Mouse (Mus musculus) neural tube, embryonic 14.5 days (tissue): ENCODE results near the gene Casp8ap2. TPM values are rescaled to one million over a fixed set of nuclear protein-coding genes. Genes with fewer than 3 reads are reported as not detected.

Experiments
- ATAC-seq: fragments of 200-750 bp; cut with Nextera tagmentation; 2 replicates; pipeline ENCODE4 v1.8.0; 2017; ENCODE audit warnings: low read depth, mild to moderate bottlenecking, moderate TSS enrichment, moderate library complexity
- H3K27ac ChIP-seq: fragments of 300-500 bp; sonication (generic); 2 replicates; pipeline ENCODE4 v1.5.1; 2014; ENCODE audit warnings: low read depth, mild to moderate bottlenecking, control low read depth, low read length, moderate library complexity, mixed read lengths
- H3K27me3 ChIP-seq: fragments of 300-500 bp; sonication (generic); 2 replicates; pipeline ENCODE4 v1.6.1; 2014; ENCODE audit warnings: low read length; ENCODE audit not compliant: control insufficient read depth, insufficient read depth
- H3K36me3 ChIP-seq: fragments of 300-500 bp; sonication (generic); 2 replicates; pipeline ENCODE4 v1.6.1; 2014; ENCODE audit warnings: low read length, mixed read lengths; ENCODE audit not compliant: control insufficient read depth, insufficient read depth
- H3K4me1 ChIP-seq: fragments of 300-500 bp; sonication (generic); 2 replicates; pipeline ENCODE4 v1.6.1; 2014; ENCODE audit warnings: low read length; ENCODE audit not compliant: control insufficient read depth, insufficient read depth
- H3K4me2 ChIP-seq: fragments of 300-500 bp; sonication (generic); 2 replicates; pipeline ENCODE4 v1.6.1; 2014; ENCODE audit warnings: mild to moderate bottlenecking, low read depth, low read length, control low read depth
- H3K4me3 ChIP-seq: fragments of 300-500 bp; sonication (generic); 2 replicates; pipeline ENCODE4 v1.5.1; 2014; ENCODE audit warnings: low read depth, low read length, control low read depth, mixed read lengths
- H3K9ac ChIP-seq: fragments of 300-500 bp; sonication (generic); replicated peaks from 2 replicates; pipeline ENCODE4 v1.6.1; 2014; ENCODE audit warnings: low read depth, mild to moderate bottlenecking, control low read depth, low read length, mixed read lengths
- H3K9me3 ChIP-seq: fragments of 300-500 bp; sonication (generic); 2 replicates; pipeline ENCODE4 v1.6.1; 2016; ENCODE audit warnings: low read length; ENCODE audit not compliant: control insufficient read depth
- WGBS: fragments of 180-500 bp; shearing (Covaris S2); extraction: QIAGEN DNeasy Blood & Tissue Kit; methylation state at CpG from one replicate; pipeline ENCODE4 v1.1.7; 2014; 5-methylcytosine and 5-hydroxymethylcytosine counted together
- polyA plus RNA-seq: library from polyadenylated mRNA; unstranded; fragments of >200 nt; fragmentation: Nextera tagmentation; extraction: Ambion mirVana; gene quantifications from 2 replicates; pipeline ENCODE4 v1.2.1, GENCODE M21; 2014

Casp8ap2 gene
- polyA plus RNA-seq, 1 experiment from 2014 or later: 39.2 TPM

- no peak for ATAC-seq
- no peak overlapping the region for H3K4me3 ChIP-seq
- WGBS: 86% methylated on average over 5 of the region's 5 CpGs
- H3K27ac ChIP-seq: no peak overlapping the region
- H3K9me3 ChIP-seq: no peaks in the 10 kb centered on the region
- H3K4me1 ChIP-seq: no peaks in the 10 kb centered on the region
- H3K36me3 ChIP-seq: peaks cover 20% of the 10 kb centered on the region
- H3K27me3 ChIP-seq: no peaks in the 10 kb centered on the region
- no peak overlapping the region for H3K9ac ChIP-seq
- H3K4me2 ChIP-seq: no peak overlapping the region
These were observed 36.4 kb downstream of the Casp8ap2 start for GRCm38 (mm10) chr4:32651669-32652068.

- peak; percentile 36; the same call in 1 of the 2 replicates for ATAC-seq
- H3K4me3 ChIP-seq: peak overlapping the region; percentile 95
- peak overlapping the region; percentile 79 for H3K27ac ChIP-seq
- peaks cover 7% of the 10 kb centered on the region for H3K4me1 ChIP-seq
- H3K9ac ChIP-seq: peak overlapping the region; percentile 66
- WGBS: 53% methylated on average over 11 of the region's 11 CpGs
- H3K36me3 ChIP-seq: peaks cover 7% of the 10 kb centered on the region; the same call in 1 of the 2 replicates
- H3K9me3 ChIP-seq: no peaks in the 10 kb centered on the region
- peak overlapping the region; percentile 75 for H3K4me2 ChIP-seq
- no peaks in the 10 kb centered on the region for H3K27me3 ChIP-seq
These were observed 41.1 kb downstream of the Casp8ap2 start for GRCm38 (mm10) chr4:32656146-32656904.

- peak within 1 kb of the TSS; percentile 79 for H3K27ac ChIP-seq
- H3K9me3 ChIP-seq: no peaks in the 10 kb centered on the region
- peak within 1 kb of the TSS; percentile 75 for H3K4me2 ChIP-seq
- ATAC-seq: peak; percentile 97
- peaks cover 7% of the 10 kb centered on the region; the same call in 1 of the 2 replicates for H3K36me3 ChIP-seq
- no peaks in the 10 kb centered on the region for H3K27me3 ChIP-seq
- H3K4me3 ChIP-seq: peak within 1 kb of the TSS; percentile 95
- H3K4me1 ChIP-seq: peaks cover 7% of the 10 kb centered on the region
- peak within 1 kb of the TSS; percentile 68 for H3K9ac ChIP-seq
- under 1% methylated on average over 66 of the region's 68 CpGs for WGBS
These were observed 41.8 kb downstream of the Casp8ap2 start, which contains the start of gene Mdn1 for GRCm38 (mm10) chr4:32656918-32657662. Gene Mdn1, plus strand, starts transcription at chr4:32657119.

GRCm38 (mm10) chr4:32665843-32666242 lies 50.6 kb downstream of the Casp8ap2 start:
- Histone ChIP-seq H3K9ac (no peak overlapping the region), H3K4me2 (no peak overlapping the region), H3K36me3 (peaks cover 41% of the 10 kb centered on the region), H3K4me3 (no peak overlapping the region), H3K27me3 (no peaks in the 10 kb centered on the region), H3K9me3 (no peaks in the 10 kb centered on the region), H3K4me1 (no peaks in the 10 kb centered on the region), H3K27ac (no peak overlapping the region)
- ATAC-seq: no peak
- WGBS: 92% methylated on average over 4 of the region's 4 CpGs

- H3K27ac ChIP-seq: no peak overlapping the region
- H3K9me3 ChIP-seq: no peaks in the 10 kb centered on the region
- H3K27me3 ChIP-seq: no peaks in the 10 kb centered on the region
- ATAC-seq: no peak
- no peak overlapping the region for H3K9ac ChIP-seq
- 92% methylated on average over 1 of the region's 1 CpGs for WGBS
- peaks cover 50% of the 10 kb centered on the region for H3K36me3 ChIP-seq
- no peaks in the 10 kb centered on the region for H3K4me1 ChIP-seq
- no peak overlapping the region for H3K4me2 ChIP-seq
- H3K4me3 ChIP-seq: no peak overlapping the region
These were observed 53.0 kb downstream of the Casp8ap2 start for GRCm38 (mm10) chr4:32668291-32668690.

GRCm38 (mm10) chr4:32669825-32670224 lies 54.6 kb downstream of the Casp8ap2 start:
- H3K9ac ChIP-seq: no peak overlapping the region
- no peaks in the 10 kb centered on the region for H3K4me1 ChIP-seq
- no peaks in the 10 kb centered on the region for H3K27me3 ChIP-seq
- no peak overlapping the region for H3K4me2 ChIP-seq
- no peak overlapping the region for H3K4me3 ChIP-seq
- ATAC-seq: no peak
- H3K27ac ChIP-seq: no peak overlapping the region
- peaks cover 59% of the 10 kb centered on the region for H3K36me3 ChIP-seq
- H3K9me3 ChIP-seq: no peaks in the 10 kb centered on the region
- 94% methylated on average over 2 of the region's 2 CpGs for WGBS

GRCm38 (mm10) chr4:32674025-32674424 lies 58.8 kb downstream of the Casp8ap2 start:
- peaks cover 62% of the 10 kb centered on the region for H3K36me3 ChIP-seq
- no peak overlapping the region for H3K4me2 ChIP-seq
- no peaks in the 10 kb centered on the region for H3K27me3 ChIP-seq
- no peaks in the 10 kb centered on the region for H3K9me3 ChIP-seq
- no peak for ATAC-seq
- no peaks in the 10 kb centered on the region for H3K4me1 ChIP-seq
- no peak overlapping the region for H3K4me3 ChIP-seq
- H3K27ac ChIP-seq: no peak overlapping the region
- H3K9ac ChIP-seq: no peak overlapping the region
- WGBS: 92% methylated on average over 2 of the region's 2 CpGs

GRCm38 (mm10) chr4:32677471-32677870 lies 62.2 kb downstream of the Casp8ap2 start:
- H3K4me3 ChIP-seq: no peak overlapping the region
- 96% methylated on average over 3 of the region's 3 CpGs for WGBS
- no peaks in the 10 kb centered on the region for H3K9me3 ChIP-seq
- no peaks in the 10 kb centered on the region for H3K27me3 ChIP-seq
- no peak overlapping the region for H3K4me2 ChIP-seq
- H3K4me1 ChIP-seq: no peaks in the 10 kb centered on the region
- no peak overlapping the region for H3K27ac ChIP-seq
- ATAC-seq: no peak
- peaks cover 58% of the 10 kb centered on the region for H3K36me3 ChIP-seq
- no peak overlapping the region for H3K9ac ChIP-seq

- Histone ChIP-seq H3K27me3 (no peaks in the 10 kb centered on the region), H3K9ac (no peak overlapping the region), H3K36me3 (peaks cover 46% of the 10 kb centered on the region), H3K4me1 (no peaks in the 10 kb centered on the region), H3K9me3 (no peaks in the 10 kb centered on the region), H3K4me2 (no peak overlapping the region), H3K27ac (no peak overlapping the region), H3K4me3 (no peak overlapping the region)
- 70% methylated on average over 3 of the region's 3 CpGs for WGBS
- ATAC-seq: no peak
These were observed 65.6 kb downstream of the Casp8ap2 start for GRCm38 (mm10) chr4:32680843-32681242.
